Mouse (Mus musculus): ENCODE measurements around the gene Gpr156. TPM values are rescaled to one million over a fixed set of nuclear protein-coding genes. Genes with fewer than 3 reads are reported as not detected.
A peak's percentile ranks its signal among the peaks of the same experiment; 100 is the strongest.

Gene Gpr156
- polyA plus RNA-seq (2016; fragmentation: Nextera tagmentation; extraction: Ambion mirVana): 1.3 and 1.6 TPM in 2 replicates

DNA sequence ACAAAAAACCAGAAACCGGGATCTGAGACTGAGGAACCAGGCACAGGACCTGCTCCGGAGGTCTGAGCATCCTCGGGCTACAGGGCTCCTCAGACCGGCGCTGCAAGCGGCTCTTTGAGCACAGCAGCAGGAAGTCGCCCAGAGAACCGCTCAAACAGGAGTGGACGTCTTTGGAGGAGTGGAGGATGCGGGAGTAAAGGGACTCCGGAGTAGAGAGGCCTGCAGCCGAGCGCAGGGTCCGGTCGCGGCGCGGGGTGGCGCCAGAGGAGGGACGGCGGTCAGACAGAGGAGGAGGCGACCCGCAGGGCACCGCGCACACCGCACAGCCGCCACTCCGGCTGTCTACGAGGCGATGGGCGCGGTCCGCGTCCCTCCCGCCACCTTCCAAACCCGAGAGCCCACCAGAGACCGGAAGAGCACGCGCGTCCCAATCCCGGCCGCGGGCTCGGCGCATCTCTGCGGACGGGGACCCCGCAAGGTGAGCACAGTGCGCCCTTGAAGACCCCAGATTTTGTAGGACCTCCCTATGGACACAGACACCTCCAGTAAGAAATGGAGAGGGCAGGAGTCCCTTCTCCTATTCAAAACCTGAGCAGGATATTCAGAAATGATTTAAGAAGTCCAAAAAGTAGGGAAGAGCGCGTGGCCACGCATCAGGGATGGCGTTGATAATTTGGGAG lies at the start of gene Gpr156:
TSS of gene Gpr156 (plus strand) at position 359 of the 680 bp plus-strand sequence.
- Histone ChIP-seq H3K27ac (peak within 1 kb of the TSS; percentile 82), H3K27me3 (ENCODE audit: poor library complexity, severe bottlenecking) (peaks cover 40% of the 10 kb centered on the region), H3K9me3 (no peaks in the 10 kb centered on the region), H3K4me1 (peaks cover 38% of the 10 kb centered on the region), H3K36me3 (replicated peaks) (no peaks in the 10 kb centered on the region), H3K4me3 (peak within 1 kb of the TSS; percentile 62)
- DNase-seq (ENCODE audit: extremely low spot score, low spot score): peak; percentile 59
- WGBS: 2% methylated on average over 51 of the region's 53 CpGs

DNA sequence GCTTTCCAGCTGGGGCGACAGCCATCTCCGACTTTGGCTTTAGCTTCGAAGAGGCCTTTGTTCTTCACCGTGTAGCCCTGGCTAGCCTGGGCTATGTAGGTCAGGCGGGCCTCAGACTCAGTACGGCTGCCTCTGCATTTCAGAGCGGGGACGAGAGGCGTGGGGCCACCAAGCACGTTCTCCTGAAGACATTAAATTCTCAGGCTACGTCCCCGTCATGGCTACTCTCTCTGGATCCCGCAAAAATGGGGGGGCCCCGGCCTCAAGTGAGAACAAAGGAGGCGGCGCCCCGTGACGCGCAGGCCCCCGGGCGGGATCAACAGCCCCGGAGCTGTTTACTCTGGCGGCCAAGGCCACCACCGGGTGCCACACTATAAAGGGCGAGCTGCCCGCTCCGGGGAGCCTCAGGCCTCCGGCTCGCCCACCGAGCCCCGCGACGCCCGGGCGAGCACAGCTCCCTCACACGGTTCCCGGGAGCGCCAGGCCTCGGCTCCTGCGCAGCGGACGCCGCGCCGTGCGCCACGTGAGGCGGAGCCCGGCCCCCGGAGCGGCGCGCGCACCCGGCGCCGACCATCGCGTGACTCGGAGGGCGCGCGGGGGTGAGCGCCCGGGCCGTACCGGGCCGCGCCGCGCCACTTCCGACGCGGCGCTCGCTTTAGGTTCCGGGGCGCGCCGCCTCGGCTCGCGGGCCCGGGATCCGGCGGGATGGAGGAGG lies 48.3 kb upstream of the Gpr156 start, which contains the start of gene Lrrc58:
TSS of gene Lrrc58 (plus strand) at position 599 of the 715 bp plus-strand sequence.
- H3K4me1 ChIP-seq: peaks cover 29% of the 10 kb centered on the region
- no peaks in the 10 kb centered on the region for H3K27me3 ChIP-seq (ENCODE audit: poor library complexity, severe bottlenecking)
- peaks cover 28% of the 10 kb centered on the region for H3K36me3 ChIP-seq (replicated peaks)
- under 1% methylated on average over 78 of the region's 86 CpGs for WGBS
- DNase-seq (ENCODE audit: extremely low spot score, low spot score): peak; percentile 79
- H3K9me3 ChIP-seq: no peaks in the 10 kb centered on the region
- H3K27ac ChIP-seq: peak within 1 kb of the TSS; percentile 99
- peak within 1 kb of the TSS; percentile 99 for H3K4me3 ChIP-seq

- Histone ChIP-seq H3K4me1 (peaks cover 29% of the 10 kb centered on the region), H3K9me3 (no peaks in the 10 kb centered on the region), H3K4me3 (peak overlapping the region; percentile 99), H3K36me3 (replicated peaks) (peaks cover 37% of the 10 kb centered on the region), H3K27ac (peak overlapping the region; percentile 99), H3K27me3 (ENCODE audit: poor library complexity, severe bottlenecking) (no peaks in the 10 kb centered on the region)
- WGBS: under 1% methylated on average over 81 of the region's 87 CpGs
- DNase-seq (ENCODE audit: extremely low spot score, low spot score): peak; percentile 76
These were observed 47.5 kb upstream of the Gpr156 start for GRCm38 (mm10) chr16:37868506-37869469.

DNA sequence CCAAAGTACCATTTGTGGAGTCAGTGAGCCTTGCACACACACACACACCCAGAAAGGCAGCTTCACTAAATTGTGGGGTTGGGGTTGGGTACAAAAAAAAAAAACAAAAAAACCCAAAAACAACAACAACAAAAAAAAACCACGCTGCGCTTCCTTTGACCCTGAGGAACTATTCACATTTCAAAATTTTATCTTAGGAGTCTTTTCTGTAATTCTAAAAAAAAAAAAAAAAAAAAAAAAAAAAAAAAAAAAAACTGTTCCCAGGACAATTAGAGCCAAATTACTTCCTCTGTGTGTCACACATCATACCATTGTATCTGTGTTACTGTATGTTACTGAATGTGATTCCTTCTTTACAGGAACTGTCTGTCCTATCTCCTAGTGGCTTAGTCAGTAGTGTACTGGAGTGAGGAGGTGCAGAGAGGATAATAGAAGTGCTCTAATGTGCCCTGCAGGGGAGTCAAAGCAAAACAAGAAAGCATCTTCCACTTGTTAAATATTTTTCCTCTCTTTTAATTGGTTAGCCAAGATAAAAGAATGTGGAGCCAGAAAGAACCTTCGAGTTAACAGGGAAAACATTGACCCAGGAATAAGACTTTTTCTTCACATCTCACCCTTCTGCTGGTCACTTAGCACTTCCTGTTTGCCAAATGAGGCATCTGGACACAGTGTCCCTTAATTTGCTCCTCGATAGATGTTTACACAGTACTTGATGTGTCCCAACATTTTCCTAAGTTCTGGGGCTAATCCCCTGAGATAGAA lies 46.6 kb upstream of the Gpr156 start:
- H3K9me3 ChIP-seq: no peaks in the 10 kb centered on the region
- WGBS: 53% methylated on average over 4 of the region's 4 CpGs
- DNase-seq (ENCODE audit: extremely low spot score, low spot score): no peak
- H3K36me3 ChIP-seq (replicated peaks): peaks cover 38% of the 10 kb centered on the region
- peaks cover 30% of the 10 kb centered on the region for H3K4me1 ChIP-seq
- no peaks in the 10 kb centered on the region for H3K27me3 ChIP-seq (ENCODE audit: poor library complexity, severe bottlenecking)
- H3K27ac ChIP-seq: peak overlapping the region; percentile 99
- peak overlapping the region; percentile 99 for H3K4me3 ChIP-seq

GRCm38 (mm10) chr16:37871112-37871715 lies 45.1 kb upstream of the Gpr156 start:
- Histone ChIP-seq H3K9me3 (no peaks in the 10 kb centered on the region), H3K4me3 (no peak overlapping the region), H3K4me1 (peaks cover 34% of the 10 kb centered on the region), H3K27ac (no peak overlapping the region), H3K36me3 (replicated peaks) (peaks cover 44% of the 10 kb centered on the region), H3K27me3 (ENCODE audit: poor library complexity, severe bottlenecking) (no peaks in the 10 kb centered on the region)
- WGBS: 94% methylated on average over 4 of the region's 4 CpGs
- no peak for DNase-seq (ENCODE audit: extremely low spot score, low spot score)

DNA sequence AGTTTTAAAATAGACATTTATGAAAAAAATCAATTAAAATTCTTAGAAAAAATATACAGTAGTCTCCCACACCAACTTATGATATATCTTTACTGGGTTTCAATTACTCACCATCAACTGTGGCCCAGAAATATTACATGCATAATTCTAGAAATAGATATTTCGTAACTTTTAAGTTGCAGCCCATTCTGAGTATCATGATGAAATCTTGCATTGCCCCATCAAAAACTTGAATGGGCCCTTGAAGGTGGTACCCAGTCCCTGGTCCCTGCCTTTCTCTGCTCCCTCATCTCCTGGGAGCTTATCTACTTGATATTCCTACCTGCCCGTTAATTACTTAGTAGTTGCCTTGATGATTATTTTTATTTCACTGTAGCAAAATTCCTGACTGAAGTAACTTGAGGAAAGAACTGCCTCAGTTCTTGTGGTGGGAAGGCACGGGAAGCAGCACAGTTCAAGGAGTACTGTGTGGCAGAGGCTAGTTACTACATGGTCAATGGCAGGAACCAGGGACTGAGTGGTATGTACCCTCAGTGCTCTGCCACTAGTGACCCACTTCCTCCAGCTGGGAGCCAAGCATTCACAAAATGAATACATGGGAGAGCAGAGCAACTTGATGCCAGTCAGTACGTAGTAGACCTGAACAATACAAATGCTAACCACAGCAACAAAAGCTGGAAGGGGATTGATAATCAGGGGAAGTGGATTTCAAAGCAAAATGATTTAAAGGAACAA lies 41.6 kb upstream of the Gpr156 start:
- Histone ChIP-seq H3K27me3 (ENCODE audit: poor library complexity, severe bottlenecking) (no peaks in the 10 kb centered on the region), H3K36me3 (replicated peaks) (peaks cover 78% of the 10 kb centered on the region), H3K9me3 (no peaks in the 10 kb centered on the region), H3K4me3 (no peak overlapping the region), H3K4me1 (peaks cover 23% of the 10 kb centered on the region), H3K27ac (no peak overlapping the region)
- DNase-seq (ENCODE audit: extremely low spot score, low spot score): no peak
- 89% methylated on average over 4 of the region's 4 CpGs for WGBS

- 97% methylated on average over 3 of the region's 3 CpGs for WGBS
- H3K27ac ChIP-seq: no peak overlapping the region
- no peaks in the 10 kb centered on the region for H3K27me3 ChIP-seq (ENCODE audit: poor library complexity, severe bottlenecking)
- H3K4me1 ChIP-seq: peaks cover 6% of the 10 kb centered on the region; the same call in 1 of the 2 replicates
- no peak for DNase-seq (ENCODE audit: extremely low spot score, low spot score)
- no peak overlapping the region for H3K4me3 ChIP-seq
- H3K36me3 ChIP-seq (replicated peaks): peaks cover 81% of the 10 kb centered on the region
- no peaks in the 10 kb centered on the region for H3K9me3 ChIP-seq
These were observed 38.9 kb upstream of the Gpr156 start for GRCm38 (mm10) chr16:37877406-37877805.

DNA sequence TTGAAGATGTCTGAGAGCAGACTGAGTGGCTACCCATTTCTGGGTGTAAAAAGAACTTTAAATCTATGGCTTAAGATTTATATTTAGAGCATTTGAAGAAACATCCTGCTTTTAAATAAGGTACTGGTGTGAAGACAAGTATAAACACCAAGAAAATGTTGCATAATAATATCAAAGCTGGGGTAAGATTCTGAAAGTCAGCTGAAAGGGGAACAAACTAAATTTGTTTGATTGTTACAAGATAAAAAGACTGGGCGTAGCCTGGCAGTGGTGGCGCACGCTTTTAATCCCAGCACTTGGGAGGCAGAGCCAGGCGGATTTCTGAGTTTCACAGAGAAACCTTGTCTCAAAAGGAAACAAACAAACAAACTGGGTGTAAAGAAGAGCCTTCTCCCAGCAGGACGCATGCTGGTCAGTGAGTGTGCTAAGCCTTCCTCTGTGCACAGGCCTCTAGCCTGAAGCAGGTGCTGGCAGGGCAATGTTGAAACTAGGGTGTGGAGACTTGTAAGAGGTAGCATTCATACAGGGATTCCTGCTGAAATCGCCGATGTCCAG lies 37.3 kb upstream of the Gpr156 start:
- peaks cover 84% of the 10 kb centered on the region for H3K36me3 ChIP-seq (replicated peaks)
- H3K9me3 ChIP-seq: no peaks in the 10 kb centered on the region
- H3K27me3 ChIP-seq (ENCODE audit: poor library complexity, severe bottlenecking): no peaks in the 10 kb centered on the region
- no peak overlapping the region for H3K27ac ChIP-seq
- H3K4me3 ChIP-seq: no peak overlapping the region
- no peak for DNase-seq (ENCODE audit: extremely low spot score, low spot score)
- H3K4me1 ChIP-seq: peaks cover 6% of the 10 kb centered on the region; the same call in 1 of the 2 replicates
- WGBS: 86% methylated on average over 7 of the region's 7 CpGs

DNA sequence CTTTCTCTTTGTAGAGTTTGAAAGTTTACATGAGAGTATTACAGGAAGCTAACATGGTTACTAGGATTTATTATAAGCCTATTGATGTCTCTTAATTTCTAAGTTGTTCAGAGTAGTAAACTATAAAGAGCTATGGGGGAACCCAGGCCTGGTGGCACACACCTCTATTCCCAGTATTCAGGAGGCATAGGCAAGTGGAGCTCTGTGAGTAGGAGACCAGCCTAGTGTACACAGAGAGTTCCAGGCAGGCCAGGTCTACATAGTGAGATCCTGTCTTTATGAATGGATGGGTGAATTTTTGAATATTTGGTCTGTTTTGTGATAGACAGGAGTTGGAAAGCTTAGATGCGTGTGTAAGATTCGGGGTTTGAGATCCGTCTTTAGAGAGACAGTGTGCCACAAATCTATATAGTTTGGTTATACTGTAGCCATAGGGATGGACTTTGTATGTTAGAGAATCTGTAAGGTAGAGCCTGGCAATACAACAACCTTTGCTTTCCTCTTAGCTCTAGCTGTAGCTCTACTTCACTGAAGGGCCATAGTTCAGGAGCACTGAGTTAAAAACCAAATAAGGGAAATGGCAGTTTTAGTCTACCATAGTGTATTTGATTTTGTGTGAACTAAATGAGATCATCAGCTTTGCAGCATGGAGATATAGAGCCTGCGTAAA lies 36.4 kb upstream of the Gpr156 start:
- H3K4me1 ChIP-seq: 0 out of 2 replicates have a peak, but pooled peaks cover 2% of the 10 kb centered on the region
- peaks cover 85% of the 10 kb centered on the region for H3K36me3 ChIP-seq (replicated peaks)
- no peak overlapping the region for H3K27ac ChIP-seq
- WGBS: 94% methylated on average over 4 of the region's 4 CpGs
- no peak overlapping the region for H3K4me3 ChIP-seq
- no peak for DNase-seq (ENCODE audit: extremely low spot score, low spot score)
- no peaks in the 10 kb centered on the region for H3K27me3 ChIP-seq (ENCODE audit: poor library complexity, severe bottlenecking)
- H3K9me3 ChIP-seq: no peaks in the 10 kb centered on the region

- Histone ChIP-seq H3K36me3 (replicated peaks) (peaks cover 87% of the 10 kb centered on the region), H3K9me3 (no peaks in the 10 kb centered on the region), H3K4me1 (no peaks in the 10 kb centered on the region), H3K27ac (no peak overlapping the region), H3K27me3 (ENCODE audit: poor library complexity, severe bottlenecking) (no peaks in the 10 kb centered on the region), H3K4me3 (no peak overlapping the region)
- 87% methylated on average over 2 of the region's 2 CpGs for WGBS
- no peak for DNase-seq (ENCODE audit: extremely low spot score, low spot score)
These were observed 35.1 kb upstream of the Gpr156 start for GRCm38 (mm10) chr16:37881168-37881567.

Measured in forebrain, embryonic 10.5 days (tissue).